Mouse (Mus musculus) subcutaneous adipose tissue, adult 2 months (tissue): ENCODE data around the gene Blvrb. TPM values are rescaled to one million over a fixed set of nuclear protein-coding genes. Genes with fewer than 3 reads are reported as not detected.

Experiments used
- polyA plus RNA-seq: library from polyadenylated mRNA; depleted of rRNA; stranded (reverse); fragments of >200 nt; gene quantifications from 2 replicates; pipeline ENCODE4 v1.2.3, GENCODE M21; 2012; ENCODE audit warnings: low replicate concordance; rRNA removed

Blvrb gene
- 102 and 175 TPM in 2 replicates for polyA plus RNA-seq

GRCm38 (mm10) chr7:27447419-27448286 is at the start of gene Blvrb, which contains the start of gene Sptbn4:
Blvrb (plus strand) TSS chr7:27447978.
Sptbn4 (minus strand) TSS chr7:27447686.

GRCm38 (mm10) chr7:27473156-27473834 is 25.5 kb downstream of the Blvrb start, which contains the start of gene Sertad3:
Sertad3 (plus strand) TSS chr7:27473768.

GRCm38 (mm10) chr7:27486770-27487697 is 39.3 kb downstream of the Blvrb start, which contains the start of gene Sertad1:
Sertad1 (plus strand) TSS chr7:27486910.

GRCm38 (mm10) chr7:27499036-27499435 is 51.3 kb downstream of the Blvrb start, which contains the start of gene Prx:
Prx (plus strand) TSS chr7:27499324.

Other genes starting within 250 kb of the Blvrb start
- 7.3 and 14.0 TPM in 2 replicates for gene Itpkc, start 219.3 kb upstream of the Blvrb start, polyA plus RNA-seq
- 50.2 and 54.2 TPM in 2 replicates for gene Coq8b, start 215.0 kb upstream of the Blvrb start, polyA plus RNA-seq
- gene Numbl, start 189.5 kb upstream of the Blvrb start, polyA plus RNA-seq, result 30.1 and 76.4 TPM in 2 replicates
- 418 and 455 TPM in 2 replicates for gene Ltbp4, start 110.3 kb upstream of the Blvrb start, polyA plus RNA-seq
- 52.2 and 84.5 TPM in 2 replicates for gene Shkbp1, start 92.0 kb upstream of the Blvrb start, polyA plus RNA-seq
- gene Gm20479, start 90.6 kb upstream of the Blvrb start, polyA plus RNA-seq, result 3.5 TPM in 1 of 2 replicates, not detected in the other
- 0.20 and 1.8 TPM in 2 replicates for gene Sptbn4, start 292 bp upstream of the Blvrb start, polyA plus RNA-seq
- 13.2 and 20.4 TPM in 2 replicates for gene Sertad3, start 25.8 kb downstream of the Blvrb start, polyA plus RNA-seq
- gene Sertad1, start 38.9 kb downstream of the Blvrb start, polyA plus RNA-seq, result 20.8 and 33.0 TPM in 2 replicates
- 1.5 and 2.9 TPM in 2 replicates for gene Prx, start 51.3 kb downstream of the Blvrb start, polyA plus RNA-seq
- gene Hipk4, start 75.3 kb downstream of the Blvrb start, polyA plus RNA-seq, result 0.66 and 1.7 TPM in 2 replicates
- gene Pld3, start 105.2 kb downstream of the Blvrb start, polyA plus RNA-seq, result 117 and 156 TPM in 2 replicates
- gene 2310022A10Rik, start 105.3 kb downstream of the Blvrb start, polyA plus RNA-seq, result 17.1 and 28.1 TPM in 2 replicates
- gene Akt2, start 143.6 kb downstream of the Blvrb start, polyA plus RNA-seq, result 195 and 320 TPM in 2 replicates
- gene Ttc9b, start 205.9 kb downstream of the Blvrb start, polyA plus RNA-seq, result not detected in 2 replicates
- 25.4 and 35.7 TPM in 2 replicates for gene Map3k10, start 226.6 kb downstream of the Blvrb start, polyA plus RNA-seq
- gene Zfp607b, start 241.4 kb downstream of the Blvrb start, polyA plus RNA-seq, result 0.40 and 0.42 TPM in 2 replicates